Mouse (Mus musculus) bone marrow, adult 2 months (tissue): Measurements from ENCODE around the gene Armc12. TPM values are rescaled to one million over a fixed set of nuclear protein-coding genes. Genes with fewer than 3 reads are reported as not detected.

Source experiments
- H3K27ac ChIP-seq: fragments of 200-500 bp; 2 replicates; pipeline ENCODE4 v1.5.1; 2012; ENCODE audit warnings: low read depth, mild to moderate bottlenecking, control low read depth, inconsistent platforms, low read length; ENCODE audit not compliant: control insufficient read depth, poor library complexity, insufficient read depth
- H3K4me1 ChIP-seq: fragments of 200-500 bp; 2 replicates; pipeline ENCODE4 v1.6.1; 2011; ENCODE audit warnings: low read length; ENCODE audit not compliant: control insufficient read depth, insufficient read depth
- H3K4me3 ChIP-seq: fragments of 200-500 bp; replicated peaks from 2 replicates; pipeline ENCODE3; 2011; ENCODE audit warnings: mild to moderate bottlenecking, low read depth, low read length, control low read depth; ENCODE audit not compliant: control insufficient read depth
- CTCF ChIP-seq: fragments of 200-500 bp; IDR thresholded peaks from 2 replicates; pipeline ENCODE4 v1.5.1; 2011; ENCODE audit warnings: low read length, control low read depth; ENCODE audit not compliant: control insufficient read depth, insufficient read depth
- POLR2A ChIP-seq: fragments of 200-500 bp; IDR thresholded peaks from 2 replicates; pipeline ENCODE4 v1.6.1; 2011; ENCODE audit warnings: low read depth, mild to moderate bottlenecking, control low read depth, low read length, borderline replicate concordance; ENCODE audit not compliant: control insufficient read depth
- WGBS: fragments of 180-500 bp; shearing (Covaris S2); methylation state at CpG from one replicate; pipeline ENCODE4 v1.1.7; 2018; 5-methylcytosine and 5-hydroxymethylcytosine counted together
- polyA plus RNA-seq: library from polyadenylated mRNA; stranded (reverse); fragments of >200 nt; gene quantifications from 2 replicates; pipeline ENCODE4 v1.2.4, GENCODE M21; 2011; ENCODE audit warnings: low replicate concordance; ENCODE audit not compliant: missing spikeins, insufficient read depth, insufficient read length

The Armc12 gene
- polyA plus RNA-seq, 1 experiment, result not detected

DNA sequence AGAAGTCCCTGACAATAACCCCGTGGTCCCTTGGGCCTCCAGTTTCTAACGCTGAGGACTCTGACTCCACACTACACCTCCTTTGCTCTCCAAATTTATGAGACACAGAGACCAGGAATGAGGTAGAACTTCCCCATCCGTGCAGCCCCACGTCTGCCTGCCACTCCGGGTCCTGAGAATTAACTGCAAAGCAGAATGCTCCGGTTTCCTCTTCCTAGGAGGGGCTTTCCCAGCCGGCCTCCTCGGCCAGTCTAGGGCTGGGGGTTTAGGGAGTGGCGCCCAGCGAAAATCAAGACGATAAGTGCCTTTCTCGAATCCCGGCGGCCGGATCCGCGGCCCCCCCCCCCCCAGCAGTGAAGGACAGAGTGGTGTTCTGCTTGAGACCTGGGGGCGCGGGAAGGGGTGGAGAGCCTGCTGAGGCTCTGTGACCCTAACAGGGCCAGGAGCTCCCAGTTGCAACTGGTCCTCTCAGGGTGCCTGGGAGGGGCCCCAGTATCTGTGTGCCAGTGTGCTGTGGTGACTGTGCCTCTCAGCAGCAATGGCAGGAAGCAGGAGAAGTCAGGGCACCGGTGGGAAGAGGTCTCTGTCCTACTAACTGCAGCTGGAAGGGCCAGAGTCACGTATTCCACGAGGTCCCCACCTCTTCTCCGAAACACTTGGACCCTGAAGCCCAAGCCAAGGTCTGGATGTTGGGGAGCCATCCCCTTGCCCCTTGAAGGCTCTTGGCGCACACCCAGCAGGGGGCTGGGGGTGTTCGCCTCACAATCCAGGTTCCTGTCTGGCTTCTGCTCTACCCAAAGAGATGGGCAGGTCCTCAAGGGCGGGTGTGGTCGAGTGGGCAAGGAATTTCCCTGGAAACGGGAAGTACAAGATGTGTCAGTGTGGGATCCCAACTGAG, 19.9 kb upstream of the Armc12 start:
- TF ChIP-seq CTCF (no peak), POLR2A (no peak; the same call in 1 of the 2 replicates)
- Histone ChIP-seq H3K27ac (peak overlapping the region; percentile 22; the same call in 1 of the 2 replicates), H3K4me1 (peaks cover 13% of the 10 kb centered on the region; the same call in 1 of the 2 replicates), H3K4me3 (peak overlapping the region; percentile 2)
- WGBS, result 7% methylated on average over 28 of the region's 28 CpGs

GRCm38 (mm10) chr17:28511616-28512541, 18.7 kb upstream of the Armc12 start:
- peaks cover 17% of the 10 kb centered on the region for H3K4me1 ChIP-seq
- TF ChIP-seq CTCF, result no peak
- no peak for TF ChIP-seq POLR2A
- H3K4me3 ChIP-seq, result no peak overlapping the region
- WGBS, result 39% methylated on average over 9 of the region's 9 CpGs
- peak overlapping the region; percentile 85 for H3K27ac ChIP-seq

- no peak for TF ChIP-seq CTCF
- no peak for TF ChIP-seq POLR2A
- 51% methylated on average over 6 of the region's 6 CpGs for WGBS
- Histone ChIP-seq H3K4me3 (no peak overlapping the region), H3K4me1 (peaks cover 19% of the 10 kb centered on the region), H3K27ac (peak overlapping the region; percentile 85)
These were observed 17.9 kb upstream of the Armc12 start for GRCm38 (mm10) chr17:28512696-28513095.

GRCm38 (mm10) chr17:28513337-28513736, 17.3 kb upstream of the Armc12 start:
- Histone ChIP-seq H3K27ac (peak overlapping the region; percentile 98; the same call in 1 of the 2 replicates), H3K4me3 (no peak overlapping the region), H3K4me1 (peaks cover 19% of the 10 kb centered on the region)
- TF ChIP-seq CTCF (no peak), POLR2A (no peak)
- 16% methylated on average over 1 of the region's 1 CpGs for WGBS

GRCm38 (mm10) chr17:28513844-28514243, 16.8 kb upstream of the Armc12 start:
- peaks cover 19% of the 10 kb centered on the region for H3K4me1 ChIP-seq
- 9% methylated on average over 7 of the region's 7 CpGs for WGBS
- TF ChIP-seq POLR2A (0 out of 2 replicates have a peak, but pooled peaks have one; percentile 26), CTCF (no peak)
- peak overlapping the region; percentile 98 for H3K27ac ChIP-seq
- peak overlapping the region; percentile 17 for H3K4me3 ChIP-seq

- TF ChIP-seq POLR2A (no peak), CTCF (no peak)
- Histone ChIP-seq H3K4me1 (peaks cover 19% of the 10 kb centered on the region), H3K4me3 (no peak overlapping the region), H3K27ac (peak overlapping the region; percentile 98)
- 58% methylated on average over 5 of the region's 5 CpGs for WGBS
These were observed 16.1 kb upstream of the Armc12 start for GRCm38 (mm10) chr17:28514555-28514954.

DNA sequence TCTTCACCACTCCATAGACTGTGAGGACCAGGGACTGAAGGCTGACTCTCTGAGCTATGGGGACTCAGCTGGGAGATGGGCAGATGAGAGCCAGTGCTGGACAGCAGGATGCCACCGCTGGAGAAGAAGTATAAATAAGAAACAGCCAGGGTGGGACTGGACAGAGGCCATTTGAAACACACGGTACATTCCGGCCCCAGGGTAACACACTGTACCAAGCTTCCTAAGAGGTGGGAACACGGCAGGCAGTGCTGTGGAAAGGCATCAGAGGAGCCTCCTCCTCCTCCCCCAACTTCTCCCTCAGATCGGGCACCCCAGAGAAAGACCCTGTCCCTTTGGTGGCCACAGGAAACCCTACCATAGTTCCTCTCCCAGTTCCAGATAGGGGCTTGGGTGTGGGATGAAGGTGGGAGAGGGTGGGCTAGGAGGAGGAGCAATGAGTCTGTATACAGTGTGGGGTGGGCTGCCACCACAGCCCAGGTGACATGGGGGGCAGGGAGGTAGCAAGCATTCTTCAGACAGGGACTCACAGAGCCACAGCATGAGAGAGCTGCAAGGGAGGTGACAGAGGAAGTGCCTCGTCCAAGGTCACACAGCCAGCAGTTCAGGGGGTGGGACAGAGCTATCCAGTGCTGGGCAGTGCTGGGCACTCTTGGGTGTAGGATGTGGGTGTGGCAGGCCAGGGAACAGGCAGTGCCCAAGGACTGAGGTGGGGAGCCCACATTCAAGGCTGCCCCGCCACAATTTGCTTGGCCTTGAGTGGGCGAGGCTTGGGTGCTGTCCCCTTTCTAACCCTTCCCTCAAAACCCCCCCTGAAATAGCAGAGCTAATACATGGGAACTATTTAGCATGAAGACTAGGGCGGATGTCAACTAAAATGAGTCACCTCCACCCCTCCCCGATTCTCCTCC, 14.9 kb upstream of the Armc12 start:
- TF ChIP-seq POLR2A (peak; percentile 58; the same call in 1 of the 2 replicates), CTCF (no peak)
- WGBS, result 27% methylated on average over 10 of the region's 10 CpGs
- H3K4me1 ChIP-seq, result peaks cover 19% of the 10 kb centered on the region
- peak overlapping the region; percentile 84 for H3K27ac ChIP-seq
- no peak overlapping the region for H3K4me3 ChIP-seq
